Mouse (Mus musculus): Measurements from ENCODE around the gene Kmt5b.

The Kmt5b gene

GRCm38 (mm10) chr19:3819899-3820444 is 52.8 kb downstream of the Kmt5b start:
- TF ChIP-seq GATA4 (IDR thresholded peaks at IDR 0.05; ENCODE audit: insufficient replicate concordance, low read length): no peak

DNA sequence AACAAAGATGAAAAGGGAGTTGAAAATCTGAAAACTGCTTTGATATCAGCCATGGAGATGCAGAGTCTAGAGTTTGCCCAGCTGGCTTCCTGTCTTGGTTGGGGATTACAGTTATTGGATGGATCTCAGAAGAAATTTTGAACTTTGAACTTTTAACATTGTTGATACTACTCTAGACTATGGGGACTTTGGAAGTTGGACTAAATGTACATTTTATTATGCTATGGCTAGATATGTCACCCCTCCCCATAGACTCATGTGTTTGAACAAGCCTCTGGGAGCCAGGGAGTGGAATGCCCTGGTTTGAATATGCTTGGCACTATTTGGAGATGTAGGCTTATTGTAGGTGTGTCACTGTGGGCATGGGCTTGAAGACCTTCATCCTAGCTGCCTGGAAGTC is 57.8 kb downstream of the Kmt5b start:
- no peak for TF ChIP-seq GATA4 (IDR thresholded peaks at IDR 0.05; ENCODE audit: insufficient replicate concordance, low read length)

GRCm38 (mm10) chr19:3829863-3830262 is 62.6 kb downstream of the Kmt5b start:
- no peak for TF ChIP-seq GATA4 (IDR thresholded peaks at IDR 0.05; ENCODE audit: insufficient replicate concordance, low read length)

DNA sequence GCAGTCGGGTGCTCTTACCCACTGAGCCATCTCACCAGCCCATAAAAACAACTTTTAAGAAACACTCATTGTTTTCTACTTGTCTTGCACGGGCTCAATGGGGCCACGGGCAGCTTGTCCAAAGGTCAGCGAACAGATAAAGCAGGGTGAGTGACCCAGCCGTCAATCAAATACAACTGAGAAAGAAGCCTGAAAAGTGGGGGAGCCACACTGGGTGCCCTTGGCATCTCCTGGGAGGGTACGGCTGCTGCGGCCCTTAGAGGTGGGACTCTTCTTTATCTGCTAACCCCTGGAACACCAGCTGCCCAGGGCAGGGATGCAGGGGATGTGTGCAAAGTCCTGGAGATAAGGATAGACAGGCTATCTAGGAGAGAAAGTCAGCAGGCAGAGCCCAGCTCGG is 64.5 kb downstream of the Kmt5b start:
- TF ChIP-seq GATA4 (IDR thresholded peaks at IDR 0.05; ENCODE audit: insufficient replicate concordance, low read length): peak; percentile 89

DNA sequence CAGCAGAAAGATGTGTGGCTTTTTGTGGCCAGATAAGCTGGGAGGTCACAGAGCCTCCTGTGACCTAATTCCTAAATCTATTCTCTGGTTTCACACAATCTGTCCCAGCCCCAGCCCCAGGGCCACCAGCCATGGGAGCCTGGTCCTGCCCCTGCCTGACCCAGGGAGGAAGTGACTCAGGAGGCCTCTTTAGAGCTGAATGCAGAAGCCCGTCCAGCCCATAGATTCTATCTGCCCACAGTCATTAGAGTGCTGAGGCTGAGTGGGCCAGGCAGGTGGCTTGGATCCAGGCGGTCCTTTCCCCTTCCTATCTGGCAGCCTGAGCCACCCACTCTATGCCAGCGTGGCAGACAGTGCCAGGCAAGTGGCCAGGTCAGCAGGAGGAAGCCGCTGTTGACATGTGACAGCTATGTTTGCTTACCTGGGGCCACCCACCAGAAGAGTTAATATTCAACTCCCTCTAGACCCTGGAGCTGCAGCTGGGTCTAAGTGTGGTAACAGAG is 65.7 kb downstream of the Kmt5b start:
- TF ChIP-seq GATA4 (IDR thresholded peaks at IDR 0.05; ENCODE audit: insufficient replicate concordance, low read length): peak; percentile 76; the same call in 1 of the 2 replicates

DNA sequence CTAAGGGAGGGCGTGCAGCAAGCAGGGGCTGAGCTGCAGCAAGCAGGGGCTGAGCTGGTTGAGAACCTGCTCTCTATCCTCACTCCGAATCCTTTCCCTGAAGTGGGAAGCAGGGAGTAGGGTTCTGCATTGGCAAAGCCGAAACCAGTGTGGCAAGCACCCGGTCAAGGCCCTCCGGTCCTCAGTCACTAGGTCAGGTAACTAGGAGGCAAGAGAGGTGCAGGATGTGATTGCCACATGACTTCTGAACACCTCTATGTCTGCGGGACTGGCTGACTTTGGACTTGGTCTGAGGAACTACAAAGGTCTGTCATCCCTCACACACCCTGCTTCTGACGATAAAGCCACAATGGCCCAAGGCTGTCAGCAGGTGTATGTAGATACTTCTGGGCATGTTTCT is 67.1 kb downstream of the Kmt5b start:
- no peak for TF ChIP-seq GATA4 (IDR thresholded peaks at IDR 0.05; ENCODE audit: insufficient replicate concordance, low read length)

DNA sequence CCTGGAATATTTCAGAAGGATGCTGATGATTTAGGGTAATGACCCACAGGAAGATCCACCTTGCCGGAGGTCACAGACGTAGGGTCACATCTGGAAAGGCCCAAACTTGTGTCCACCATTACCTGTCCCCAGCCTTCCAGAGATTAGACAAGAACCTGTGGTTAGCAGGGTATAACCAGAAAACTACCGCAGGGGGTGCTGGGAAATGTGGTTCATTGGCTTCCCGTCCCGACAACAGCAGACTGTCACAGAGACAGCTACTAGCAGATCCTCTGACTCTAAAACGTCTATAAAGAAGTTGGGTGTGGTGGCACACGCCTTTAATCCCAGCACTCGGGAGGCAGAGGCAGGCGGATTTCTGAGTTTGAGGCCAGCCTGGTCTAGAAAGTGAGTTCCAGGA is 69.6 kb downstream of the Kmt5b start:
- no peak for TF ChIP-seq GATA4 (IDR thresholded peaks at IDR 0.05; ENCODE audit: insufficient replicate concordance, low read length)

DNA sequence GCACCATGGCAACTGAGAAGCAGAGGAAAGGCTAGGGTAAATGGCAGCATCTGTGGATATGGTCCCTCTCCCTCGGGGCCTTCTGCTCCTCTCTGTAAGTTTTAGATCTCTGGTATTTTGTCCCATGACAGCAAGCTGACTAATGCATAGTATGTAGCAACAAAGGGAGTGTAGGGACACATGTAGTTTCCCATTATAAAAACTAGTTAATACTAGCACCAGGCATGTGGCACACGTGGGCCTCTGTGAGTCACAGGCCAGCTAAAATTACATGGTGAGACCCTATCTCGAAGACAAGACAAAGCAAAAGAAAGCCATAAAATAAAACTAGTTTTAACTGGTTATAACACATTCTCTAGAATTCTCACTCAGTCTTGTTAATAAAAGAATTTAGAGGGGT is 71.7 kb downstream of the Kmt5b start:
- TF ChIP-seq GATA4 (IDR thresholded peaks at IDR 0.05; ENCODE audit: insufficient replicate concordance, low read length): no peak

DNA sequence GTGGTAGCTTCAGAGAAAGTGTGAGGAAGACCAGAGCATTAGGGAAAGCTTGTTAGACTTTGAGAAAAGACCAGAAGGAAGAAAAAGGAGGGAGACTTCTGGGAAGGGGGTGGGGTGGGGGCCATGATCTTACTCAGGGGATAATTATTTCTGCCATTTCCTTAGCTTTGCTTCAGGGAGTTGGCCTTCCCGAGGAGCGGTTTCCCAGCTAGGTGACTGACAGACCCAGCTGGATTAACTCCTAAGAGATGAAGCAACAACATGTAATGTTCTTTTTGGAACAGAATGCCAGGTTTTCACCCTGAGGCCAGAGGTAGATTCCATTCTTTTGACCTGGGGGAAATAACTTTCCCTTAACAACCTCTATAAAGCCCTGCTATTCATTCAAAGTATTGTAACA is 72.5 kb downstream of the Kmt5b start:
- TF ChIP-seq GATA4 (IDR thresholded peaks at IDR 0.05; ENCODE audit: insufficient replicate concordance, low read length): no peak

DNA sequence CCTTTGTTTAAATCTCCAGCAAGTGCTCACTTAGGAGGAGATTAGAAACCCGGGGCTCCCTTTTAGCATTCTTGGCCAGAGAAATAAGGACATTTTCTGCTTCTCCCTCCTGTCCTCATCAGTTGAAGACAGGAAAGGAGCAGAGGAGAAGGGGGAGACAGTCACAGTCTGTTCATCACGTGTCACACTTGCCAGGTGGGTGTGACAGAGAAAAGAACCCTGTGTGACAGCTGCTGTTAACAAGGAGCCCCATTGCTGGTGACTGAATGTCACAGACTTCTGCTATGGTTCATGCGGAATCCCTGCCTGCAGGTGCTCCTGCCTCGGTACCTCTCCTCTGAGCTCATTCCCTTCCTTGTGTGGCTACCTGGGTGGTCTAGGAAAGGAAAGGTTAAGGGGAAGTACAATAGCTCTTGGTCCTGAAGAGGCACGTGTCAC is 73.0 kb downstream of the Kmt5b start:
- TF ChIP-seq GATA4 (IDR thresholded peaks at IDR 0.05; ENCODE audit: insufficient replicate concordance, low read length): no peak

- TF ChIP-seq GATA4 (IDR thresholded peaks at IDR 0.05; ENCODE audit: insufficient replicate concordance, low read length): no peak
Measured at GRCm38 (mm10) chr19:3840685-3841084, 73.5 kb downstream of the Kmt5b start.

DNA sequence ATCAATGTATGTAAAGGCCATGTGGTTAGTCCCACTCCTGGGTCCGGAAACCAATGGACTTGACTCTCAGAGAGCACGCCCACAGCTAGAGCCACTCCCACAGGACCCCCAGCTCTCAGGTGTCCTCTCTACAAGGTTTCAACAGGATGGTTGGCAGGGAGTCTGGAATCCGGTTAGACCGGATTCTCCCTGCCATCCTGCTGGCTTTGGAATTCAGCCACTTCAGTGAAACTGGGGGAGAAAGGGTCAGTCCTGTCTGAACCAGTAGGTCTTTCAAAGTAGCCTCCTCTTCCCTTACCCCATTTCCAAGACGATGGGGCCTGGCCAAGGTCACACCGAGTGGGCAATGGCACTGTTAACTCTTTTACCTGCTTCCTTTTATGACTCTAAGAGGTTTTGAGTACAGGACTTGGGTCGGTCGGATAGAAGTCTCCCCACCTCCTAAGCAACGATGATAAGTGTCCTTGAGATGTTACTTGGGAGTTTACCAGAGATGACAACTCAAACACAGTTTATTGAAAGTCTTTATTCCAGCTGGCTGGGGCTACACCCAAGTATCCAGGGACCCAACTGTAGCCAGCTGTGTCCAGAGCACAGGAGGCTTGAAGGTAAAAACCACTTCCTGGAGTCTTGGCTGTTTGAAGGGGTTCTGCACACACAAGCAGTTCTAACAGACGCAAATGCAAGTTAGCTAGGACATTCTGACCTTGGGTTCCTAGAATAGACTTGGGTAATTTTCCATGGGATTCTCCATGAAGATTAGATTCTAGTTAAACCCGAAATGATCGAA is 75.3 kb downstream of the Kmt5b start:
- no peak for TF ChIP-seq GATA4 (IDR thresholded peaks at IDR 0.05; ENCODE audit: insufficient replicate concordance, low read length)

GRCm38 (mm10) chr19:3843629-3844028 is 76.4 kb downstream of the Kmt5b start:
- no peak for TF ChIP-seq GATA4 (IDR thresholded peaks at IDR 0.05; ENCODE audit: insufficient replicate concordance, low read length)

- no peak for TF ChIP-seq GATA4 (IDR thresholded peaks at IDR 0.05; ENCODE audit: insufficient replicate concordance, low read length)
Measured at GRCm38 (mm10) chr19:3844836-3845235, 77.6 kb downstream of the Kmt5b start.

DNA sequence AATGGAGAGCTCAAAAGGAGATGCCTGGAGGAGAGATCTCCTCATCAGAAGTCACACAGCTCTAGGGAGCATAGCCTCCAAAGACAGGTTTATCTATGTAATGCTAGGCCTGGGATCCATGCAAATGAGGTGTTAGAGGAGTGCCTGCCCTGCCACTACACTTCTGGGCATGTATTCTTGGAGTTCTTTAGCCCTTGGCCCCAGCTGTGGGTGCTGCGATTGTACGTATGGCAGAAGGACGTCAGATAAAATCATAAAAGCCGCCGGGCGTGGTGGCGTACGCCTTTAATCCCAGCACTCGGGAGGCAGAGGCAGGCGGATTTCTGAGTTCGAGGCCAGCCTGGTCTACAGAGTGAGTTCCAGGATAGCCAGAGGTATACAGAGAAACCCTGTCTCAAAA is 78.1 kb downstream of the Kmt5b start:
- TF ChIP-seq GATA4 (IDR thresholded peaks at IDR 0.05; ENCODE audit: insufficient replicate concordance, low read length): no peak

DNA sequence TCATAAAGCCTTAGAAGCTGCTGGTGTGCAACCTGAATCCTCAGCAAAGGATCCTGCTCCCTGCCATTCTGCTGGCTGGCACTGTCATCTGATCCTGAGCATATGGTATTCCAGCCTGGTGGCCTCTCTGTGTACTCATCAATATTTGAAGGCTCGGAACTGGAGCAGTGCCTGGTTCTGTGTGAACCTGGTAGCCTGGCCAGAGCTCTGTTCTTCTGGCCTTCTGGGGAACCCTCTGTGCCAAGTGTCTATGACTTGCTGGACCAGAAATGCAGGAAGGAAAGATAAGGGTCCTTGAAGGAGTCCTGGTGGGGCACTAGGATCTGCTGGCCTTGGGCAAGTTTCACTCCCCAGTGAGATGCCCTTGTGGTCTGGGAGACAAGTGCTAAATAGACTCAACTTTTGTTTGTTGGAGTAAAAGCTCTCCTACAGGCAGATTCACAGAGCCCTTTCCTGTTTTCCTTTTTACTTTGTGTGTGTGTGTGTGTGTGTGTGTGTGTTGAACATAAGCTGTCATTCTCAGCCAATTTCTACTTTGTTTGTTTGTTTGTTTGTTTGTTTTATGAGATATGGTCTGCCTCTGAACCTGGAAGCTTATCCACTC is 78.7 kb downstream of the Kmt5b start:
- TF ChIP-seq GATA4 (IDR thresholded peaks at IDR 0.05; ENCODE audit: insufficient replicate concordance, low read length): peak; percentile 83; the same call in 1 of the 2 replicates
